Mouse (Mus musculus) E14TG2a.4 (cell line): Measurements from ENCODE around the gene Tmem247.

Source experiments
- CTCF ChIP-seq: conservative IDR thresholded peaks from 2 replicates; pipeline ENCODE4 v1.5.1; 2014; ENCODE audit warnings: low read length
- NANOG ChIP-seq: IDR thresholded peaks from 2 replicates; pipeline ENCODE4 v1.6.1; 2014; ENCODE audit warnings: borderline replicate concordance, low read length, mixed read lengths
- POU5F1 ChIP-seq: IDR thresholded peaks from 2 replicates; pipeline ENCODE4 v1.6.1; 2014; ENCODE audit warnings: low read length, borderline replicate concordance

DNA sequence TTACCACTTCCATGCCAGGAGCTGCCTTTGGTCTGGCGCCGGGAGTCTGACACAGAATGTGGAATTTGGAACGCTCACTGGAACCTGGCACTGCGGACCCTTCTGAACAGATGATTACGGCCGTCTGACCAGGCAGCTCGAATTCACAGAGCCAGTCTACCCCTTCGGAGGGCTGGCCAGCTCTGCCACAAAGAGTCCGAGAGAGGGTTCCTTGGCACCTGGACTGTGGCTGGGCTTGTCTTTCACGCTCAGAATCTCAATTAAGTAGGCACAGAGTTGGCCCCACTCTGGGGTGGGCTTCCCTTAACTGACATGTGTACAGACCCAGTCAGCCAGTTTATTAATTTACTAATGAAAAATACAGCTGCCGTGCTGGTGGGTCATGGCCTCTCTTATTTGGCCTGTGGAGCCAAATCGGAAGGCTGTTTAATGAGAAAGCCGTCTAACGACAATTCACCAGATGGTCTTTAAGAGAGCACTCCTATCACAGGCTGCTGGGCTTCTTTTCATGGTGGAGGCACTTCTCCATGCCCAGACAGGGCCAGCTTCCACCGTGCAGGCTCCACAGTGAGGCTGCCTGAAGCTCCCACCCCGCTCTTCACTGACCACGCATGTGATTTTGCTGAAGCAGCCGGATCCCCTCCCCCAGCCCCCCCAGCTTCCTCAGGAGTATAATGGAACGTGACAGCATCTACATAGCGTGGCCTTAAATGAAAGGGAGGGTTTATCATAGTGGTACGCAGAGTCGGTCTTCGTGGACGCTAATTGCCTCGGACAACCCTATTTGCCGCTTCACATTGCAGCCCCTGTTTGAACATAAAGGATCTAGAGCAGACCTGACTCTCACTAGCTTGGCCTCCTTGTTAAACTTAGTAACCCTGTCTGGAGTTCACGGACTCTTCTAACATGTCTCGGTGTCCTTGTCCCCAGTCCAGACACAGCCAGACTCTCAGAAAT is 31.0 kb downstream of the Tmem247 start, which contains the start of gene Atp6v1e2:
- TF ChIP-seq CTCF (no peak), NANOG (no peak), POU5F1 (no peak)
